Mouse (Mus musculus): ENCODE measurements around the gene Sh3d19.

- no peak for TF ChIP-seq CTCF (conservative IDR thresholded peaks at IDR 0.05 in 1 of 2, IDR thresholded peaks at IDR 0.05 in 1 of 2; ENCODE audit: low read depth in 2 of 2, low read length in 2 of 2)
- no peak for TF ChIP-seq ZKSCAN1 (IDR thresholded peaks at IDR 0.05; ENCODE audit: borderline replicate concordance, low read depth, low read length)
- TF ChIP-seq USF1 (IDR thresholded peaks at IDR 0.05; ENCODE audit: low read depth, low read length), result no peak
- no peak for TF ChIP-seq POLR2A (IDR thresholded peaks at IDR 0.05; ENCODE audit: low read depth, low read length)
- no peak for TF ChIP-seq MYC (IDR thresholded peaks at IDR 0.05; ENCODE audit: low read depth, low read length)
- no peak for TF ChIP-seq E2F4 (IDR thresholded peaks at IDR 0.05; ENCODE audit: insufficient replicate concordance, low read depth, low read length)
- no peak for TF ChIP-seq TCF12 (IDR thresholded peaks at IDR 0.05; ENCODE audit: low read depth, low read length)
- no peak for TF ChIP-seq EP300 (IDR thresholded peaks at IDR 0.05; ENCODE audit: low read length)
- no peak for TF ChIP-seq MAFK (IDR thresholded peaks at IDR 0.05; ENCODE audit: insufficient replicate concordance, low read length)
- no peak for TF ChIP-seq CHD1 (IDR thresholded peaks at IDR 0.05; ENCODE audit: low read depth, low read length)
- no peak for TF ChIP-seq MXI1 (IDR thresholded peaks at IDR 0.05; ENCODE audit: low read depth, low read length)
- no peak for TF ChIP-seq CHD2 (IDR thresholded peaks at IDR 0.05; ENCODE audit: low read length)
- TF ChIP-seq NRF1 (IDR thresholded peaks at IDR 0.05; ENCODE audit: low read depth, low read length), result no peak
- no peak for TF ChIP-seq UBTF (IDR thresholded peaks at IDR 0.05; ENCODE audit: low read depth, low read length)
Observed at GRCm38 (mm10) chr3:85929711-85930110, 41.2 kb upstream of the Sh3d19 start.
